Mouse (Mus musculus): ENCODE data around the gene Thada. TPM values are rescaled to one million over a fixed set of nuclear protein-coding genes. Genes with fewer than 3 reads are reported as not detected.

Thada gene
- polyA plus RNA-seq, 1 experiment from 2014 or later: 10.8 TPM

GRCm38 (mm10) chr17:84352790-84353154 lies 113.2 kb downstream of the Thada start:
- Histone ChIP-seq H3K36me3 (ENCODE audit: control insufficient read depth, insufficient read depth, low read length) (peaks cover 10% of the 10 kb centered on the region; the same call in 1 of the 2 replicates), H3K27ac (ENCODE audit: low read depth) (no peak overlapping the region; the same call in 1 of the 2 replicates)
- 88% methylated on average over 3 of the region's 3 CpGs for WGBS

GRCm38 (mm10) chr17:84351912-84352789 lies 113.9 kb downstream of the Thada start:
- no peak overlapping the region for H3K4me2 ChIP-seq (ENCODE audit: low read length)
- peak overlapping the region; percentile 33; the same call in 1 of the 2 replicates for H3K27ac ChIP-seq (ENCODE audit: low read depth)
- H3K4me3 ChIP-seq (ENCODE audit: low read depth, low read length): no peak overlapping the region
- WGBS: 74% methylated on average over 9 of the region's 9 CpGs
- peaks cover 10% of the 10 kb centered on the region; the same call in 1 of the 2 replicates for H3K36me3 ChIP-seq (ENCODE audit: control insufficient read depth, insufficient read depth, low read length)
- no peak overlapping the region for H3K9ac ChIP-seq (ENCODE audit: low read length)
- H3K4me1 ChIP-seq (replicated peaks; ENCODE audit: control insufficient read depth, insufficient read depth, low read length): peaks cover 3% of the 10 kb centered on the region; the same call in 1 of the 2 replicates
- H3K9me3 ChIP-seq (ENCODE audit: control insufficient read depth, low read length): no peaks in the 10 kb centered on the region
- DNase-seq (ENCODE audit: low spot score) (no peak), ATAC-seq (replicated peaks; ENCODE audit: low FRiP score, low TSS enrichment, low read depth) (no peak)
- H3K27me3 ChIP-seq (replicated peaks; ENCODE audit: control insufficient read depth, insufficient read depth, low read length): no peaks in the 10 kb centered on the region

More at GRCm38 (mm10) chr17:84352790-84353154, 113.2 kb downstream of the Thada start:
- Histone ChIP-seq H3K4me1 (replicated peaks; ENCODE audit: control insufficient read depth, insufficient read depth, low read length) (peaks cover 3% of the 10 kb centered on the region; the same call in 1 of the 2 replicates), H3K9ac (ENCODE audit: low read length) (no peak overlapping the region), H3K9me3 (ENCODE audit: control insufficient read depth, low read length) (no peaks in the 10 kb centered on the region), H3K4me3 (ENCODE audit: low read depth, low read length) (no peak overlapping the region), H3K4me2 (ENCODE audit: low read length) (no peak overlapping the region), H3K27me3 (replicated peaks; ENCODE audit: control insufficient read depth, insufficient read depth, low read length) (no peaks in the 10 kb centered on the region)
- ATAC-seq (replicated peaks; ENCODE audit: low FRiP score, low TSS enrichment, low read depth) (no peak), DNase-seq (ENCODE audit: low spot score) (no peak)

DNA sequence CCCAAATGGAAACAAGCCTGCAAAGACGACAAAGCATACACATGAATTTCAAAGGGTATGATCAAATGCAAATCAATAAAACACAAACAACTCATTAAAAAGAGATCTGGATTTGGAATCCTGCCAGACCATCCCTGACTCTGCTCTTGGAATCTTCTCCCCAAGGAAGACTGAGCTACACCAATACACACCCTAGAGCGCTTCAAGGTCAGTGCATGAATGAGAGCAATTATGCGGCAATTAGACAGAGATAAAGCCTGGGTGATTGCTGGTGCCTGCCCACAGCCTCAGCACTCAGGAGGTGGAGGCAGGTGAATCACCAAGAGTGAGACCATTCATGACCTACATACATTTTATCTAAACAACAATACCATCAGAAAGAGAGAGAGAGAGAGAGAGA lies 114.7 kb downstream of the Thada start:
- DNase-seq (ENCODE audit: low spot score) (no peak), ATAC-seq (replicated peaks; ENCODE audit: low FRiP score, low TSS enrichment, low read depth) (peak; percentile 78; the same call in 1 of the 2 replicates)
- Histone ChIP-seq H3K9ac (ENCODE audit: low read length) (no peak overlapping the region), H3K4me3 (ENCODE audit: low read depth, low read length) (no peak overlapping the region), H3K27ac (ENCODE audit: low read depth) (no peak overlapping the region), H3K27me3 (replicated peaks; ENCODE audit: control insufficient read depth, insufficient read depth, low read length) (no peaks in the 10 kb centered on the region), H3K9me3 (ENCODE audit: control insufficient read depth, low read length) (no peaks in the 10 kb centered on the region), H3K36me3 (ENCODE audit: control insufficient read depth, insufficient read depth, low read length) (peaks cover 15% of the 10 kb centered on the region), H3K4me1 (replicated peaks; ENCODE audit: control insufficient read depth, insufficient read depth, low read length) (peaks cover 3% of the 10 kb centered on the region; the same call in 1 of the 2 replicates), H3K4me2 (ENCODE audit: low read length) (no peak overlapping the region)
- 67% methylated on average over 3 of the region's 3 CpGs for WGBS

DNA sequence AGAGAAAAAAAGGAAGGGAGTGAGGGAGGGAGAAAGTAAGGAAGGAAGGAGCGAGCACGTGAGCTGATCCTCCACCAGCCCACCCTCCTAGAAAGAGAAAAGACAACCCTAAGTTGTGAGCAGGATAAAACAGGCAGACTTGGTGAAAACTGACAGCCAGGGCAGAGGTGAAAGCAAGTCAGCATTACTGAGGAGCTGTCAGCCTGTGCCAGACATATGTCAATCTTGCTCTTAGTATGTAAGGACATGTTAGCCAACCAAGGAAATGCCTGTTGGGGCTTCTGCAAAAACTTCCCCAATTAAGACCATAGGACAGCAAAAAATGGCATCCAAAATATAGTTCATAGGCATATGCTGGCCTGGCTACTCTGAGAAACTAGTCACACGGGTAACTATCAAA lies 117.1 kb downstream of the Thada start:
- no peak for DNase-seq (ENCODE audit: low spot score)
- 86% methylated on average over 3 of the region's 3 CpGs for WGBS
- H3K4me2 ChIP-seq (ENCODE audit: low read length): no peak overlapping the region
- H3K9ac ChIP-seq (ENCODE audit: low read length): no peak overlapping the region
- H3K4me1 ChIP-seq (replicated peaks; ENCODE audit: control insufficient read depth, insufficient read depth, low read length): peaks cover 3% of the 10 kb centered on the region; the same call in 1 of the 2 replicates
- no peak overlapping the region for H3K4me3 ChIP-seq (ENCODE audit: low read depth, low read length)
- H3K27ac ChIP-seq (ENCODE audit: low read depth): no peak overlapping the region
- no peaks in the 10 kb centered on the region for H3K9me3 ChIP-seq (ENCODE audit: control insufficient read depth, low read length)
- no peaks in the 10 kb centered on the region for H3K27me3 ChIP-seq (replicated peaks; ENCODE audit: control insufficient read depth, insufficient read depth, low read length)
- ATAC-seq (replicated peaks; ENCODE audit: low FRiP score, low TSS enrichment, low read depth): no peak
- H3K36me3 ChIP-seq (ENCODE audit: control insufficient read depth, insufficient read depth, low read length): peaks cover 16% of the 10 kb centered on the region

- Histone ChIP-seq H3K4me2 (ENCODE audit: low read length) (no peak overlapping the region), H3K27me3 (replicated peaks; ENCODE audit: control insufficient read depth, insufficient read depth, low read length) (no peaks in the 10 kb centered on the region), H3K4me1 (replicated peaks; ENCODE audit: control insufficient read depth, insufficient read depth, low read length) (no peaks in the 10 kb centered on the region; the same call in 1 of the 2 replicates), H3K4me3 (ENCODE audit: low read depth, low read length) (no peak overlapping the region), H3K36me3 (ENCODE audit: control insufficient read depth, insufficient read depth, low read length) (peaks cover 6% of the 10 kb centered on the region), H3K9me3 (ENCODE audit: control insufficient read depth, low read length) (no peaks in the 10 kb centered on the region), H3K27ac (ENCODE audit: low read depth) (no peak overlapping the region), H3K9ac (ENCODE audit: low read length) (no peak overlapping the region)
- ATAC-seq (replicated peaks; ENCODE audit: low FRiP score, low TSS enrichment, low read depth): no peak
- DNase-seq (ENCODE audit: low spot score): no peak
- WGBS: 78% methylated on average over 6 of the region's 6 CpGs
Measured at GRCm38 (mm10) chr17:84342299-84342817, 123.6 kb downstream of the Thada start.

GRCm38 (mm10) chr17:84341686-84342085 lies 124.3 kb downstream of the Thada start:
- WGBS: 74% methylated on average over 2 of the region's 2 CpGs
- ATAC-seq (replicated peaks; ENCODE audit: low FRiP score, low TSS enrichment, low read depth) (no peak), DNase-seq (ENCODE audit: low spot score) (no peak)
- H3K36me3 ChIP-seq (ENCODE audit: control insufficient read depth, insufficient read depth, low read length): peaks cover 5% of the 10 kb centered on the region
- H3K9me3 ChIP-seq (ENCODE audit: control insufficient read depth, low read length): no peaks in the 10 kb centered on the region
- H3K4me2 ChIP-seq (ENCODE audit: low read length): no peak overlapping the region
- H3K27me3 ChIP-seq (replicated peaks; ENCODE audit: control insufficient read depth, insufficient read depth, low read length): no peaks in the 10 kb centered on the region
- H3K4me3 ChIP-seq (ENCODE audit: low read depth, low read length): no peak overlapping the region
- no peaks in the 10 kb centered on the region; the same call in 1 of the 2 replicates for H3K4me1 ChIP-seq (replicated peaks; ENCODE audit: control insufficient read depth, insufficient read depth, low read length)
- no peak overlapping the region for H3K27ac ChIP-seq (ENCODE audit: low read depth)
- no peak overlapping the region for H3K9ac ChIP-seq (ENCODE audit: low read length)

GRCm38 (mm10) chr17:84340574-84340973 lies 125.4 kb downstream of the Thada start:
- 90% methylated on average over 3 of the region's 3 CpGs for WGBS
- H3K9ac ChIP-seq (ENCODE audit: low read length): no peak overlapping the region
- ATAC-seq (replicated peaks; ENCODE audit: low FRiP score, low TSS enrichment, low read depth): no peak

GRCm38 (mm10) chr17:84335996-84336395 lies 130.0 kb downstream of the Thada start:
- WGBS: 29% methylated on average over 1 of the region's 1 CpGs
- Histone ChIP-seq H3K4me1 (replicated peaks; ENCODE audit: control insufficient read depth, insufficient read depth, low read length) (no peaks in the 10 kb centered on the region), H3K4me3 (ENCODE audit: low read depth, low read length) (no peak overlapping the region), H3K9ac (ENCODE audit: low read length) (no peak overlapping the region), H3K27me3 (replicated peaks; ENCODE audit: control insufficient read depth, insufficient read depth, low read length) (no peaks in the 10 kb centered on the region), H3K36me3 (ENCODE audit: control insufficient read depth, insufficient read depth, low read length) (peaks cover 26% of the 10 kb centered on the region), H3K27ac (ENCODE audit: low read depth) (no peak overlapping the region), H3K9me3 (ENCODE audit: control insufficient read depth, low read length) (no peaks in the 10 kb centered on the region), H3K4me2 (ENCODE audit: low read length) (no peak overlapping the region)
- ATAC-seq (replicated peaks; ENCODE audit: low FRiP score, low TSS enrichment, low read depth) (no peak), DNase-seq (ENCODE audit: low spot score) (no peak)

More at GRCm38 (mm10) chr17:84340574-84340973, 125.4 kb downstream of the Thada start:
- H3K9me3 ChIP-seq (ENCODE audit: control insufficient read depth, low read length): no peaks in the 10 kb centered on the region
- no peak for DNase-seq (ENCODE audit: low spot score)
- peaks cover 9% of the 10 kb centered on the region for H3K36me3 ChIP-seq (ENCODE audit: control insufficient read depth, insufficient read depth, low read length)
- no peaks in the 10 kb centered on the region; the same call in 1 of the 2 replicates for H3K4me1 ChIP-seq (replicated peaks; ENCODE audit: control insufficient read depth, insufficient read depth, low read length)
- H3K4me2 ChIP-seq (ENCODE audit: low read length): no peak overlapping the region
- no peaks in the 10 kb centered on the region for H3K27me3 ChIP-seq (replicated peaks; ENCODE audit: control insufficient read depth, insufficient read depth, low read length)
- H3K27ac ChIP-seq (ENCODE audit: low read depth): no peak overlapping the region
- H3K4me3 ChIP-seq (ENCODE audit: low read depth, low read length): no peak overlapping the region

Data from intestine, embryonic 14.5 days (tissue).